Mouse (Mus musculus) 3T3-L1 (cell line): ENCODE measurements around the gene Lrrc31.
"Not testable (repeated sequence)": the region's sequence is repeated elsewhere in the genome, so short reads cannot be mapped to it uniquely, and the experiment has no call there.

ENCODE experiments used
- DNase-seq: peaks from one replicate; pipeline ENCODE4 v3.0.0-alpha.2; 2015; ENCODE audit warnings: low read depth, low spot score

Lrrc31 gene

GRCm38 (mm10) chr3:30699711-30700505 lies at the start of gene Lrrc31:
TSS of gene Lrrc31 (minus strand) at chr3:30699843.
- DNase-seq, result not testable (repeated sequence)

DNA sequence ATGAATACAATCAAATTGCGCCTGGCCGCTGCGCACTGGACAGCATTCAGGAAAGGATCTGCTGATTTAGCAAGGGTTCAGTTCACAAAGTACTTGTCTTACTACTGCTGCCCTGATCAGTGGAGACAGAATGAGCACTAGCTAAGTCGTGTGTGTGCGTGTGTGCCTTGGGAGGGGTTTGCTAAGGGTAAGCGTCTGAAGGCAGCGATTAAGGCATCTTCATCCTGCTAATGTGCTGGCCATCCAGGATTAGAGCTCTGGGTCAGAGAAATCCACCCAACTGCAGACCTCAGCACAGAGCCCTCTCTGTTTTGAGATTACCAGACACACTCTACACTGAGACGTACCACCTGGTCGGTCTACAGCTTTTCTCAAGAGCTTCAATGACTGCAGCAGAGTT lies 48.7 kb upstream of the Lrrc31 start:
- DNase-seq, result no peak

DNA sequence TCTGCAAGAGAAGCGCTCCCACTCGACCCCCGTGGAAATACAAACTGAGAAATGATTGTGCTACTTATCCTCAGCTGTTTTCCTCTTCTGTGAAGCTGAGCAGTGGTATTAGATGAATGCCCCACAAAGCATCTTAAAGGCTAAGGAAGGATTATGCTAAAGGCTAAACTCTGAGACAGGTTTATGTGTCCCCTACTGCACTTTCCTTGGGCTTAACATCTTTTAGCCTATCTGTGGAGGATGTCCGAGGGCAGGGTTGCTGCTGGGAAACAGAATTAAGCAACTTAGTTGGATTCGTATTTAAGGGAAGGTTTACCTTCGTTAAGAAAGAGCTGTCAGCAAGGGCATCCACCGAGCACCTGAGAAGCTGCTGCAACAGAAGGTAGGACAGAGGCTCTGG lies 46.4 kb upstream of the Lrrc31 start, which contains the start of gene Samd7:
TSS of gene Samd7 (plus strand) at position 288 of the 400 bp plus-strand sequence.
- DNase-seq, result no peak

GRCm38 (mm10) chr3:30742891-30743290 lies 43.2 kb upstream of the Lrrc31 start:
- no peak for DNase-seq

DNA sequence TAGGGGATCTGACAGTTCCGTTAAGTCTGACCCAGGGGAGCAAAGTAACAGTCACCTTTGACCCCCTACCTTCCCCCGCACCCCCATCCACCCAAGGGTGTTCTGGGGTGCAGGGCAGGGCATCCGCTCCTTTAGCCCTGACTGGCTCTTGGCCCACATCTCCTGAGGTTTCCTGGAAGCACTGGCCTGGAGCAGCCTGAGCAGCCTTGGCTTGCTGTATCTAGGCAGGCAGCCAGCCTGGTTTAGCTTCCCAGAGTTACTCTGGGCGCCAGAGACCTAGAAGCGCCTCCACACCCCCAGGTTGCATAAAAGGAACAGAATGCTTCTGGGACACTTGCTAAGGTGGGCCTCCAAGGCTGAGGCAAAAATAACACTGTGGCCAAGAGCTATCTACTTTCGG lies 41.7 kb upstream of the Lrrc31 start:
- no peak for DNase-seq

DNA sequence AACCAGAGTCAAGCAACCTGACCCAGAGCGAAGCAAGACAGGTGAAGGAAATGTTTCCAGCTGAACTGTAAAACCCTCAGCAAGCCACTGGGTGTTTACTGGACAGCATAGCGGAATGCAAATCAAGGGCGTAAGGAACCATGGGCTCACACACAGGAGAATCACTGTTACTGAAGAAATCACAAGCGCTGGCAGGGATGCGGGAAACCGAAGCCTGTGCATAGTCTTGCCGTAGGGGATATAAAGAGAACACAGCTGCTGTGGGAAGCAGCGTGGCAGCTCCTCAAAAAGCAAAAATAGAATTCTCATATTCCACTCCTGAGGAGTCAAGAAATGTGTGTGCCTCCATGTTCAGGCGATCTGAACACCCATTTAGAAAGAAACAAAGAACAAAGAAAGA lies 37.2 kb upstream of the Lrrc31 start:
- DNase-seq, result no peak

DNA sequence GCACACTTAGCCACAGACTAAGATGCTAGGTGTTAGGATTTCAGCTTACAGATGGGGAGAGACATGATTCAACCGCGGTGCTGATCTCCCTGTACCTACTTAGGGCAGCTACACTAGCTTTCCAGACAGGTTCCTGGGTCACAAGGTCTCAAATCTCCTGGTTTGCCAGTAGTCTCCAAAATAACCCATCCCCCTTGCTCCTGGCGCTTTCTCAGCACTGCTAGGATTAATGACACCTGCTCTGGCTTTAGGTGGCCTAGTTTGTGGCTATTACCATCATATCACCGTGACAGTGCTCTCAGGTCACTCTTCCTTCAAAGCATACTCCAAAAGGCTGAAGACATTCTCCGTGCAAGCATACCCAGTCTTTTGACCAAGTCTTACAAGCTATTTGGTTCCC lies 29.4 kb upstream of the Lrrc31 start:
- DNase-seq, result no peak

DNA sequence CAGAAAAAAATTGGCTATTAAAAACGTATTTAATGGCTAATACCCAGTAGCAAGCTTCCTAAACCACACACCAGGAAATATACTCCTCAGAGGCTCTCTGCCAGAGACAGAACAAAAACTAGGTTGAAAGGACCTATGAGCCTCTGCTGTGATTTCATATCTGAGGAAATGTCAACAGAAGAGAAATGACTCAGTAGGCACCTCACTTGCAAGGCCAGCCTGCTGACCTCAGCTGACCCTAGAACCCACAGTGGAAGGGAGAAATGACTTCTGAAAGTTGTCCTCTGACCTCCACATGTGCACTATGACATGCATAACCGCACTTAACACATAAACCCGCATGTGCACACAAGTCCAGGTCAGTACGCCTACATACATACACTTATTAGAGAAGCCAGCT lies 27.6 kb upstream of the Lrrc31 start:
- no peak for DNase-seq

- DNase-seq, result no peak
Observed at GRCm38 (mm10) chr3:30725514-30725913, 25.9 kb upstream of the Lrrc31 start.

- no peak for DNase-seq
Observed at GRCm38 (mm10) chr3:30724848-30725465, 25.3 kb upstream of the Lrrc31 start.

DNA sequence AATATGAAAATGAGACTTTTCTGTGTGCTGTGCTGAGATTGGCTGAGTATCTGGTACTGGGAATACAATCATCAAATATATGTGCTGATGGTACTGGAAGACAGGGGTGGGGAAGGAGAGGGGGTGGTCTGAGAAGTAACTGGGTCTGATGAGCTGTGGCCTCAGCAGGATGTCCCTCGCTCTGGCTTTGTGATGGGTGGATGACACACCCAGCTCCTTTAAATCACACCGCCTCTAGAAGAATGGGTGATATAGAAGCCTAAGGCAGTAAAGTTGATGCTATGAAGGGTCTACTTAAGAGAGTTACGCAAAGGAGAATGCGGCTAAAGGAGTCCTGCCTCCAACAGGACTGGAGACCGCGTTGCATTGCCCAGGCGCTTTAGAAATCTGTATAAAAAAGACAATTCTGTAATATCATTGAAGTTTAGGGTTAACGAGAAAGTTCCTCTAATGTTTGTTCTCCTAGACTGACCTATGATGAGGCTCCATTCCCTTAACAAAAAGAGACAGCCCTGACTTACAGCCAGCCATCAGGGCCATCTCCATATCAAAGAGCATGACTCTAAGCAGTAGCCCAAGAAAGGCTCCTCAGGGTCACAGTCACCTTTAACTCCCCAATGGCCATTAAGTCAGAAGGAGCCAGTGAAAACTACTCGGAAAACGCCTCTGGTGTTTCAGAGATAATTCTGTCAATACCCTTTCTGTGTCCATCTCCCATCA lies 24.6 kb upstream of the Lrrc31 start:
- no peak for DNase-seq

DNA sequence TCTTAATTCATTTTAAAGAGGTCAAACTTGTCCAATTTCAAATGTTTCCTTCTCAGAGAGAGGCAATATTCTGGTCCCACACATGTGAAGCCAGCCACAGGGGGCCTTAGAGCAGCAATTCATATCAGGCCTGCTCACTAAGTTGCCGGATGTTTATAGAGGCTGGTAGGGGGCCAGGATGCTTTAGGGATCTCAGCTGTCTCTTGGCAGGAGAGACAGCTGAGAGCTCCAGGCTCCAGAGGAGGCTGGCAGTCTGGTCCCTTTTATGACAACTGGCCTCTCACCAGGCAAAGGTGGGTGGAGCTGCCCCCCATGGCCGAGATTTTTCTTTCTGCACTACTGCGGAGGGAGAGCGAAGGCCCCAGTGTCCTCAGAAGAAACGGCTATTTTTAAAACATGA lies 23.5 kb upstream of the Lrrc31 start:
- DNase-seq, result no peak

DNA sequence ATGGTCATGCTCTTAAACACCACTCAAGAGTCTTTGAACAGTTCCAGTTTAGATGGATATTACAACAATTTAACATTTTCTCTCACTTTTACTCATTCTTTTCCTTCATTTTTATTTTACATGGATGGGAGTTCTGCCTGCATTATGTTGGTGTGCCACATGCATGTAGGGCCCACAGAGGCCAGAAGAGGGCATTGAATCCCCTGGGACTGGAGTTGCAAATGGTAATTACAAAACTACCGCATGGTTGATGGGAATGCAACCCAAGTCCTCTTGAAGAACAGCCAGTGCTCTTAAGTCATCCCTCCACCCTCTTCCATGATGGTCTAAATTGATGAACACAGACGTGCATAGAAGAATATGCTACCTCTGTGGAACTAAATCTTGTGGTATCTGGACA lies 22.8 kb upstream of the Lrrc31 start:
- DNase-seq, result no peak

DNA sequence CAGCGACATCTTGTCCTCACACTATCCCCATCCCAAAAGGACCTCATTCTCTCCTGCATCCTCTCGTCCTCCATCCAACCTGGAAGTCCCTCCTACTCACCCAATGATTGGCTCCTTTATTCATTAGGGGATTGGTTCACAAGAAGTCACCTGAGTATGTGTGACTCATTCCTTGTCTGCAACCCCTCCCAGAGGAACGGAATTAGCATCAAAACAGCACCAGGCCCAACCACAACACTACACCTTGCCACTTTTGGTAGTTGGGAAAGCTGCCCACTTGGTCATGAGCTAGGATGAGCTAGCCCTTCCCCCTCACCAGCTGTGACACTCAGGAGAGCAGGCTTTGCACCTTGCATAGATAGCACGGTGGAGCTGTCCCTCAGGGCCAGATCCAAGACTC lies 22.4 kb upstream of the Lrrc31 start:
- no peak for DNase-seq

- DNase-seq, result no peak
Observed at GRCm38 (mm10) chr3:30718649-30719048, 19.0 kb upstream of the Lrrc31 start.

DNA sequence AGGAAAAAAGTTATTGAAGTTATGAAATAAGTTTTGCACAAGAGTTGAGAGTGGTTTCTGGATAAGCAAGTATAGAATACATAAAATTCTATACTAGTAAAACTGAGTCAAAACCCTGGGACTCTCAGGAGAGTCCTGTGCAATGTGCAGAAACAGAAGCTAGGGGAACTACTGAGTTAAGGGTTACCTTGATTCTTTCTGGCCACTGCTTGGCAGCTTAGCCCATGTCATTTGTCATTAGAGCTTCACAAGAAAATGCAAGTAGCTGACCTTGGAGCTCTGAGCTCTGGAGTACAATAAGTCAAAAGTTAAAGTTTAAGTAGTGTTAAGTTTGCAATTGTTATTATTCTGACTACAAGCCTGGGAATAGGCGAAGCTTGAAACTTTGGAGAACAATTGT lies 13.7 kb upstream of the Lrrc31 start:
- no peak for DNase-seq

- DNase-seq, result no peak
Observed at GRCm38 (mm10) chr3:30710191-30710590, 10.5 kb upstream of the Lrrc31 start.

- peak; percentile 68 for DNase-seq
Observed at GRCm38 (mm10) chr3:30706614-30707276, 7.1 kb upstream of the Lrrc31 start.

- peak; percentile 53 for DNase-seq
Observed at GRCm38 (mm10) chr3:30705977-30706376, 6.3 kb upstream of the Lrrc31 start.

GRCm38 (mm10) chr3:30697891-30698290 lies 1.8 kb downstream of the Lrrc31 start:
- no peak for DNase-seq

GRCm38 (mm10) chr3:30696346-30696745 lies 3.3 kb downstream of the Lrrc31 start:
- peak; percentile 85 for DNase-seq

DNA sequence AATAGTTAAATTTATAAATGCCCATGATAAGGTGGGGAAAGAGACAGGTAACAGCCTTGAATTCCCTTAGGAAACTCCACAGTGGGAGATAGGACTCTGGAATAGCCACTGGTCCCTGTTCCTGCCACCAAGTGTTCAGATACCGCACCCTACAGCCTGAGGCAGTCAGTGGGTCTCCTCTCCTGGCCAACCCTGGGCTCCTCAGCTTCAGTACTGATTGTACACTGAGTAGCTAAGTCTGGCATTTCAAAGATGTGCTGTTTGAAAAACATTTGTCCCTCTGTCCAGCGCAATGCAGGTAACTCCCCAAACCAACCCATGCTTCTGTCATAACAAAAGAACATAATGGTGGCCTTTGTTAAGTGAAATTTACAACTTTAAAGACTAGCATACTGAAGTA lies 4.0 kb downstream of the Lrrc31 start:
- DNase-seq, result no peak
